Mouse (Mus musculus): ENCODE measurements at regions not wholly inside any gene's neighbourhood (a gene's known extent, or its start where the extent isn't known, plus 50 kb on each side); places are given as distances from the start of the nearest gene placed in this dataset.

DNA sequence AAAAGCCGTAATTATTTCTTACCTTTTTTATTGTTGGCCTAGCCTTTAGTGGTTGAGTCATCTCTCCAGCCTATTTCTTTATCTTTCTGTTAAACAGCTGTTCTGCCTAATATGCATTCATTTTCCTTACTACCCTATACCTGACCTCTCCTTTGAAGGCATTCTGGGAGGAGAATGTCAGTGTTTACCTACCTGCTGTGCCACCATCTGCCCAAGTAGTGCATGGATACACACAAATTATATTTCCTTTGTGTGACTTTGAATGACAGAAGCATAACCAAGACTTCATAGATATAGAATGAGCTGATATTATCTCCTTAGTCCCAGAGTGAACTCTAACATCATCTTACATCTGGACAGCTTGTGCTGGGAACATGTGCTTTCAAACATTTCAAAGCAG lies 293.5 kb upstream of the Tom1l1 start:
- no peak for ATAC-seq
- Histone ChIP-seq H3K4me1 (no peaks in the 10 kb centered on the region), H3K9ac (no peak overlapping the region), H3K36me3 (ENCODE audit: poor library complexity, severe bottlenecking) (no peaks in the 10 kb centered on the region), H3K9me3 (replicated peaks) (no peaks in the 10 kb centered on the region), H3K4me2 (no peak overlapping the region), H3K4me3 (no peak overlapping the region), H3K27ac (no peak overlapping the region), H3K27me3 (no peaks in the 10 kb centered on the region)
- WGBS, result 90% methylated on average over 1 of the region's 1 CpGs

DNA sequence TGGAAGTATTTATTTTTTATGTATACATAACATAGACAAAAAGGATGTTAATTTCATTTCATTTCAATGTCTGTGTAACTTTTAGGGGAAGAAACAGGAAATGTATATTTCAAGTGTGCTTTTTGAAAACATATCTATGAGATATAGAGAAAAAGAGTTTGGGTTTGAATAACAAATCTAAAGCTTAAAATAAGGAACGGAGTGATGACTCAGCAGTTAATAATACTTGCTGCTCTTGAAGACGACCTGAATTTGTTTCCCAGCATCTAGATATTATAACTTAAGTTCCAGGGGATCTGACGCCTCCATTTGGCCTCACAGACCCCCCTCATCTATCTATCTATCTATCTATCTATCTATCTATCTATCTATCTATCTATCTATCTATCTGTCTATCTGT lies 290.1 kb upstream of the Tom1l1 start:
- Histone ChIP-seq H3K9me3 (replicated peaks) (no peaks in the 10 kb centered on the region), H3K27me3 (no peaks in the 10 kb centered on the region), H3K36me3 (ENCODE audit: poor library complexity, severe bottlenecking) (no peaks in the 10 kb centered on the region), H3K4me2 (no peak overlapping the region), H3K27ac (no peak overlapping the region), H3K9ac (no peak overlapping the region), H3K4me1 (no peaks in the 10 kb centered on the region), H3K4me3 (no peak overlapping the region)
- no peak for ATAC-seq
- WGBS, result 73% methylated on average over 3 of the region's 3 CpGs

DNA sequence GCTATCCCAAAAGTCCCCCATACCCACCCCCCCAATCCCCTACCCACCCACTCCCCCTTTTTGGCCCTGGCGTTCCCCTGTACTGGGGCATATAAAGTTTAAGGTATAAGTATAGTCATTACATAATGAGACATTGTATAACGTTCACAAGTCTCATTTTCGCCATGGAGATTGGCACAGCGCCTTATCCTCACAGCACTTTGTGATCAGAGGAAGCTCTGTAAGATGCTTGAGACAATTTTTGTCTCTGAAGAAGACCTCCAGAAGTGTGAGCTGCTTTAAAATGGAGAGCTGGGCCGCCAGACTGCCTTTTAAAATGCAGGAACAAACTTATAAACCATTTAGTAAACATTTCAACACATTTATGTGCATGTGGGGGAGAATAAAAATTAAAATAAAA lies 252.9 kb upstream of the Tom1l1 start:
- Histone ChIP-seq H3K4me2 (no peak overlapping the region), H3K4me3 (no peak overlapping the region), H3K27ac (no peak overlapping the region), H3K4me1 (no peaks in the 10 kb centered on the region), H3K27me3 (no peaks in the 10 kb centered on the region), H3K36me3 (ENCODE audit: poor library complexity, severe bottlenecking) (no peaks in the 10 kb centered on the region), H3K9me3 (replicated peaks) (no peaks in the 10 kb centered on the region), H3K9ac (no peak overlapping the region)
- no peak for ATAC-seq
- 83% methylated on average over 5 of the region's 5 CpGs for WGBS

DNA sequence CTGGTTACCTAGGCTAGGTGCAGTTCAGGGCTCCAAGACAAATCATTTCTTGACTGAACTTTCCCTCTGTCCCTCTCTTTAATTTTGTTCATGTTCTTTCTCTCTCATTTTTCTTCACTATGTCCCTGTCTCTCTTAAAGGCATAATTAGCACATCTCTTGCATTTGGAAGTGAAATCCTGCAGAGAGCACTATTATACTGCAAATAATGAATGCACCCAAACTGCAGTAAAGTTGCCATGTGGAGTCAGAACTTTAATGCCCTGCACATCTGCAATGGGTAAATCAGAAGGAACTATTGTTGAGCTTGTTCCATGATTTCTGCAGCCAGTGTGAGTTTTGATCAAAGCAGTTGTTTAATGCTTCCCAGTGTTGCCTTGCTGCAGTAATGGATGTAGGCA lies 237.6 kb upstream of the Tom1l1 start:
- H3K9ac ChIP-seq, result no peak overlapping the region
- no peak for ATAC-seq
- H3K4me1 ChIP-seq, result no peaks in the 10 kb centered on the region
- no peaks in the 10 kb centered on the region for H3K36me3 ChIP-seq (ENCODE audit: poor library complexity, severe bottlenecking)
- H3K4me2 ChIP-seq, result no peak overlapping the region
- no peak overlapping the region for H3K27ac ChIP-seq
- H3K9me3 ChIP-seq (replicated peaks), result no peaks in the 10 kb centered on the region
- no peak overlapping the region for H3K4me3 ChIP-seq
- no peaks in the 10 kb centered on the region for H3K27me3 ChIP-seq

DNA sequence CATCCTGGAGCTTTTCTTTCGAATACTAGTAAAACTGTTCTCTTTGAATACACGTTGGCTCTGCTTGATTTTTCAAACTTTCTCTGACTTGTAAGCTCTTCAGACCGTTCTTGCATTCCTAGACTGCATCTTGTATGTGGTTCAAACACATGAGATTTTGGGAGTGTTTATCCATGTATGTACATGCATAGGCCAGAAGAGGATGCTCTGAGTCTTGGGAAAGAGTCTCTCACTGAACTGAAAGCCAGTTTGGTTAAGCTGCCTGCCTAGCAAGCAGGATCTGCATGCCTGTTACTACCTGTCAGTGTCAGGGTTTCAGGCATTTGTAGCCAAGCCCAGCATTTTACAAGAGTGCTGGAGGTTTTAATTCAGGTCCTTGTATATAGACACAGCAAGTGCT lies 229.6 kb upstream of the Tom1l1 start:
- H3K4me1 ChIP-seq, result no peaks in the 10 kb centered on the region
- H3K4me2 ChIP-seq, result no peak overlapping the region
- 72% methylated on average over 3 of the region's 3 CpGs for WGBS
- no peak overlapping the region for H3K4me3 ChIP-seq
- H3K9me3 ChIP-seq (replicated peaks), result no peaks in the 10 kb centered on the region
- H3K9ac ChIP-seq, result no peak overlapping the region
- no peaks in the 10 kb centered on the region for H3K36me3 ChIP-seq (ENCODE audit: poor library complexity, severe bottlenecking)
- H3K27me3 ChIP-seq, result no peaks in the 10 kb centered on the region
- no peak for ATAC-seq
- H3K27ac ChIP-seq, result no peak overlapping the region

DNA sequence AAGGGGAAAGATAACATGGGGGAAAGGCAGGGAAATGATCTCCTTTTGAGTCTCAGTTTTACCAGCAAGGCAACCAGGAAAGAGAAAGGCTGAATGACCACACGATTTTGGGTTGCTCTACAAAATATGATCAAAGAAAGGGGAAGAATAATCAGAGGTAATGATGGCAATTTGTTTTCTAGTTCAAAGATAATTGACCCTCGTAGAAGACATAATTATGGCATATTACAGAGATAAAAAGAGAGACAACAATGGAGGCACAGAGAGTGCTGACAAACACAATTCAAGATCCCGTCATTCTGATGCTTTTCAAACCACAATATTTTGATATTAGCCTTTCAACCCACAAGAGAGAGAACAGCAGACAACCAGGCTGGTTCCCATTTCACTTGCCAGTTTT lies 206.1 kb upstream of the Tom1l1 start:
- H3K27me3 ChIP-seq, result no peaks in the 10 kb centered on the region
- WGBS, result 28% methylated on average over 3 of the region's 3 CpGs
- H3K4me1 ChIP-seq, result no peaks in the 10 kb centered on the region
- H3K9me3 ChIP-seq (replicated peaks), result no peaks in the 10 kb centered on the region
- no peak overlapping the region for H3K9ac ChIP-seq
- H3K4me2 ChIP-seq, result no peak overlapping the region
- no peaks in the 10 kb centered on the region for H3K36me3 ChIP-seq (ENCODE audit: poor library complexity, severe bottlenecking)
- no peak overlapping the region for H3K27ac ChIP-seq
- H3K4me3 ChIP-seq, result no peak overlapping the region
- ATAC-seq, result no peak

DNA sequence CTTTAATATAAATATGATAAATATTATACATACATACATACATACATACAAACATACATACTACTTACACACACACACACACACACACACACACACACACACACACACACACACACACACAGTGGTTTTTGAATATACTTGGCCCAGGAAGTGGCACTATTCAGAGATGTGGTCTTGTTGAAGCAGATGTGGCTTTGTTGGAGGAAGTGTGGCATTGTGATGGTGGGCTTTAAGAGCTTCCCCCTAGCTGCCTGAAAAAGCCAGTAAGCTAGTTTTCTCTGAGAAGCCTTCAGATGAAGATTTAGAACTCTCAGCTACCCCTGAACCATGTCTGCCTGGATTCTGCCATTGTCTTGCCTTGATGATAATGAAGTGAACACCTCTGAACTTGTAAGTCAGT lies 185.0 kb upstream of the Tom1l1 start:
- Histone ChIP-seq H3K27ac (no peak overlapping the region), H3K4me2 (no peak overlapping the region), H3K4me1 (no peaks in the 10 kb centered on the region), H3K9me3 (replicated peaks) (no peaks in the 10 kb centered on the region), H3K9ac (no peak overlapping the region), H3K27me3 (no peaks in the 10 kb centered on the region), H3K36me3 (ENCODE audit: poor library complexity, severe bottlenecking) (no peaks in the 10 kb centered on the region), H3K4me3 (no peak overlapping the region)
- no peak for ATAC-seq

DNA sequence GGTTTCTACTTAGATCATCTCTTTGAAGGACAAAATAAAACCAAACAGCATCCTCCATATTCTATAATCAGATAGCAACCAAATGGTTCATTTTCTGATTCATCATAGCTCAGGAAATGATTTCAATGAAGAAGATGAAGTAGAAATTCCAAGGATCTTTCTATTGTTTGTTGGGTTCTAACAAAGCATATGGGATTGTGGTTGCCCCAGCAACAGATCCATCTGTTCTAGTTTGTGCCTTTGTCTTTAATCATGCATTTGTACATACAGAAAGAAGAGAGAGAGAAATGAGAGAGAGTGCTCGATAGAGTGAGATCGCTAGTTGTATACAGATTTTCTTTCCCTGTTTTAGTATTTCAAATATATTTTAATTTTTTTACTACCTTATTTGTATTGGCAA lies 183.5 kb upstream of the Tom1l1 start:
- Histone ChIP-seq H3K36me3 (ENCODE audit: poor library complexity, severe bottlenecking) (no peaks in the 10 kb centered on the region), H3K4me2 (no peak overlapping the region), H3K9me3 (replicated peaks) (no peaks in the 10 kb centered on the region), H3K4me3 (no peak overlapping the region), H3K27ac (no peak overlapping the region), H3K9ac (no peak overlapping the region), H3K27me3 (no peaks in the 10 kb centered on the region), H3K4me1 (no peaks in the 10 kb centered on the region)
- 68% methylated on average over 2 of the region's 2 CpGs for WGBS
- ATAC-seq, result no peak

DNA sequence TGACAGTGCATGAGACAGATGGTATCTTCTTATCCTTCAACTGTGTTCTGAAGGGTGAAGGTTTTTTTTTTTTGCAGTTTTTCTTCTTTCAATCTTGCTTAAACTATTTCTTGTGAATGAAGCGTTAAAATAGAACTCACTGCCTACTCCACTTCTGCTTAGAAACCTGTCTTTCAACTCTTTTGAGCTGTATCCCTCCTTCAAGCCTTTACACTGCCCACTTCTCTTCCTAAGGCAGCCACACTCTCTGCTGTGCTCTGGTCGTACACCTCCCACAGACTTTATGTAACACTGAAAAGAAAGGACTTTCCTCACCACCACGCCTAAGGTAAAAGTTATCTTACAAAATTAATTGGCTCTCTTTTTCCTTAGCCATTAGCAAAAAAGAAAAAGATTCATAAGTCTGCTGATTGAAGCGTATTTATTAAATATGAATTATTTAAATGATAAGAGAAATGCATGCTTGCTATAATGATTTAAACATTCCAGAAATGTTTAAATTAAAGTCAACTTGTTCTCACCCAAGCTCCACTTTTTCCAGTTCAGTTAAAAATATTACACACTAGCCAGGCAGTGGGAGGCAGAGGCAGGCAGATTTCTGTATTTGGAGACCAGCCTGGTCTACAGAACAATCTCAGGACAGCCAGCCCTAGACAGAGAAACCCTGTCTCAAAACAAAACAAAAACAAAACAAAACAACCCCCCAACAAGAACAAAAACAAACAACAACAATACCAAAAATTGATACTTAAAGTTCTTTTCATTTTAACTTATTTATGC lies 176.0 kb upstream of the Tom1l1 start:
- Histone ChIP-seq H3K36me3 (ENCODE audit: poor library complexity, severe bottlenecking) (no peaks in the 10 kb centered on the region), H3K27ac (no peak overlapping the region), H3K9me3 (replicated peaks) (no peaks in the 10 kb centered on the region), H3K27me3 (no peaks in the 10 kb centered on the region), H3K4me1 (no peaks in the 10 kb centered on the region), H3K9ac (no peak overlapping the region), H3K4me3 (no peak overlapping the region), H3K4me2 (no peak overlapping the region)
- 85% methylated on average over 4 of the region's 4 CpGs for WGBS
- no peak for ATAC-seq

DNA sequence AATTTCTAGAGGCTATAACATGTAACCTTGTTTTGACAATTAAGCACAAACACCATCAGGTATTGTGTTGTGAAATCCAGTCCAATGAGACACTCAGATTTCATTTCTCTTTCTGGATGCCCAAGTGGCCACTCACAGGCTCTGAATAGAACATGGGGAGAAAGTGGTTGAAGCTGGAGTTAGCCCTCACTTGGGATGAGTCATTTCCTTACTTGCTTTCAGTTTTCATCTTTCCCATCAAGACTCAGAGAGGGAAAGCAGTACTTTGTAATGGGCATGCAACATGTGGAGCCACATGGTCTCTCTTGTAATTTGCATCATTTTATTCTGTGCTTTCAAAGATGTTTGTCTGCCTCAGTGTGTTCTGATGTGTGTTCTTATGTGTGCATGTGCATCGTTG lies 167.6 kb upstream of the Tom1l1 start:
- H3K27ac ChIP-seq, result no peak overlapping the region
- no peaks in the 10 kb centered on the region for H3K27me3 ChIP-seq
- H3K4me2 ChIP-seq, result no peak overlapping the region
- H3K4me3 ChIP-seq, result no peak overlapping the region
- H3K4me1 ChIP-seq, result no peaks in the 10 kb centered on the region
- WGBS, result 90% methylated on average over 1 of the region's 1 CpGs
- ATAC-seq, result no peak
- no peak overlapping the region for H3K9ac ChIP-seq
- H3K36me3 ChIP-seq (ENCODE audit: poor library complexity, severe bottlenecking), result no peaks in the 10 kb centered on the region
- no peaks in the 10 kb centered on the region for H3K9me3 ChIP-seq (replicated peaks)

DNA sequence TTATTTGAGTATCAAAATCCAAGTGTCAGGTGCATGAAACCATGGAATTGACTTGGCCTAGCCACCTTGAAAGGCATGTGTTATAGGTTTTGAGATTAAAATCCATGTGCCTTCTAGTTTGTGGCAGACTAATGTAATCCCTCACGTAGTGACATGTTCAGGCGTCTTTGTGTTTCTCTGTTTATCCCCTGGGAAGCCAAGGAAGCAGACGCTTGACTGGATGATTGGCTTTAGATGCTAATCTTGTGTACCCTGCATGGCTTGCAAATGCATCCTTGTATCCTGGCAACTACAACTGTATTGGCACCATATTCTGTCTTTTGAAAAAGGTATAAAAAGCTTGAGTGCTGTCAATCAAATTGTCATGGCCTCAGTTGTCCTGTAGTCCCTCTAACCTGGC lies 167.2 kb upstream of the Tom1l1 start:
- Histone ChIP-seq H3K4me3 (no peak overlapping the region), H3K27ac (no peak overlapping the region), H3K4me2 (no peak overlapping the region), H3K9me3 (replicated peaks) (no peaks in the 10 kb centered on the region), H3K27me3 (no peaks in the 10 kb centered on the region), H3K4me1 (no peaks in the 10 kb centered on the region), H3K9ac (no peak overlapping the region), H3K36me3 (ENCODE audit: poor library complexity, severe bottlenecking) (no peaks in the 10 kb centered on the region)
- 37% methylated on average over 3 of the region's 3 CpGs for WGBS
- no peak for ATAC-seq

DNA sequence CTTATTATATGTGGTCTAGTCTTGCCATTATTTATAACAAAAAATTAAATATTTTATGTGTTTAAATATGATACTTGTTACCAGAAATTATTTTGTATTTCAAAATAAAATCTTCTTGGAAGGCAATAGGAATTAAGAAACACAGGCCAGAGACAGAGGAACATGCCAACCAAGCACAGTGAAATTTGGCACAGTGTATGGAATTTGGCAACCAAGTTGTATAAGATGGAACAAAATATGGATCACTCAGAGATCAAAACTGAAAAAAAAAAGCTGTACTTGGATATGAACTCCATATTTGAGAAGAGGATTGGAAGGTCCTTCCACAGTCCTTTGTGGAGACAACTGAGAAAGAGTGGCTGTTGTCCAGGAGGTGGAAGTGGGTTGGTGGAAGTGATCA lies 163.1 kb upstream of the Tom1l1 start:
- Histone ChIP-seq H3K4me1 (no peaks in the 10 kb centered on the region), H3K9me3 (replicated peaks) (no peaks in the 10 kb centered on the region), H3K27me3 (no peaks in the 10 kb centered on the region), H3K36me3 (ENCODE audit: poor library complexity, severe bottlenecking) (no peaks in the 10 kb centered on the region), H3K4me2 (no peak overlapping the region), H3K9ac (no peak overlapping the region), H3K4me3 (no peak overlapping the region), H3K27ac (no peak overlapping the region)
- ATAC-seq, result no peak

DNA sequence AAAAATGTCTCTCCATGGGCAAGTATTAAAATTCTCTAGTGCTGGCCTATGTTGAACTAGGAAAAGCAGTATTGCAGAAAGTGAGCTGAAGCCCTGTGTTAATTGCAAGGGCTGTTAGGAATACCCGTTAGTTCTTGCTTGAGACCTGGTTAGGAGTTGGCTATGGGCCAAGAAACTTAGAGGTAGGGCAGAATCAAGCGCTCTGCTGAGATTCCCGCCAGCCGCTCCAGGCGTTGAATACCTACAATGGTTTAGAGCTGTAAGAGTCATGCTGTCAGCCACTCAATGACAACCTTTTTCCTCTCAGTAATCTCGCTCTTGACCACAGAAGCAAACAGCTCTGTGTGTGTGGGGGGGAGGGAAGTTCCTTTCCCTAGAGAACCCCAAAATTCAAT lies 156.8 kb upstream of the Tom1l1 start:
- Histone ChIP-seq H3K4me1 (no peaks in the 10 kb centered on the region), H3K9me3 (replicated peaks) (peaks cover 7% of the 10 kb centered on the region), H3K27ac (no peak overlapping the region), H3K4me3 (no peak overlapping the region), H3K36me3 (ENCODE audit: poor library complexity, severe bottlenecking) (no peaks in the 10 kb centered on the region), H3K4me2 (no peak overlapping the region), H3K27me3 (no peaks in the 10 kb centered on the region), H3K9ac (no peak overlapping the region)
- 65% methylated on average over 6 of the region's 6 CpGs for WGBS
- no peak for ATAC-seq

Measured in forebrain, embryonic 13.5 days (tissue).